Mouse (Mus musculus) brain, embryonic 14.5 days (tissue): ENCODE measurements around the gene Rtn4rl1.

Experiments
- CTCF ChIP-seq: fragments of 200-500 bp; IDR thresholded peaks from 2 replicates; pipeline ENCODE4 v1.5.1; 2012; ENCODE audit warnings: inconsistent platforms, mild to moderate bottlenecking, moderate library complexity, borderline replicate concordance; ENCODE audit not compliant: insufficient read depth, insufficient read length; ENCODE audit errors: extremely low read depth
- POLR2A ChIP-seq: fragments of 200-500 bp; IDR thresholded peaks from 2 replicates; pipeline ENCODE4 v1.6.1; 2012; ENCODE audit warnings: mild to moderate bottlenecking, inconsistent platforms, borderline replicate concordance; ENCODE audit not compliant: poor library complexity, insufficient read depth, insufficient read length, severe bottlenecking; ENCODE audit errors: extremely low read depth

DNA sequence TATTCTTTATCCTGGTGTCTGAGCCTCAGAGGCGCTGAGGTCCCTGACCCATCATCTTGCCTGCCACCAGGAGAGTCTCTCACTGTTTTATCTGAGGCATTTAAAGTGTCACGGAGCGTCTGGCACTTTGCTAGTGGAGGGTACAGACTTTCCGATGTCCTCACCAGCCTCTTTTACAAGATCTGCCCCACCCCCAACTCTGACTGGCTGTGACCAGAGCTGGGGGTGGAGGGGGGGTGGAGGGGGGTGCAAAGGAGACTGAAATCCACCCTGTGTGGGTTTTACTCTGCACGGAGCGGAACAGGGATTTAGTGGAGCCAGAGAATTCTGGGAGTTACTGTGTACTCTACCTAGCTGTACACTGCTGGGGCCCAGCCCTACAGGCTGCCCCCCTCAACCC, 81.5 kb downstream of the Rtn4rl1 start:
- no peak for TF ChIP-seq POLR2A
- TF ChIP-seq CTCF = no peak
